Mouse (Mus musculus) heart, postnatal 4 days (tissue): ENCODE results near the gene Diexf. TPM values are rescaled to one million over a fixed set of nuclear protein-coding genes. Genes with fewer than 3 reads are reported as not detected.

Experiments
- DNase-seq: peaks from one replicate; pipeline ENCODE4 v3.0.0; 2021
- total RNA-seq, 2 experiments: library from RNA; stranded (reverse); gene quantifications; 2 replicates each; pipeline ENCODE4 v1.2.3; 2021

Diexf gene
- total RNA-seq, 2 experiments from 2014 or later, result 10.2 to 11.8 TPM

DNA sequence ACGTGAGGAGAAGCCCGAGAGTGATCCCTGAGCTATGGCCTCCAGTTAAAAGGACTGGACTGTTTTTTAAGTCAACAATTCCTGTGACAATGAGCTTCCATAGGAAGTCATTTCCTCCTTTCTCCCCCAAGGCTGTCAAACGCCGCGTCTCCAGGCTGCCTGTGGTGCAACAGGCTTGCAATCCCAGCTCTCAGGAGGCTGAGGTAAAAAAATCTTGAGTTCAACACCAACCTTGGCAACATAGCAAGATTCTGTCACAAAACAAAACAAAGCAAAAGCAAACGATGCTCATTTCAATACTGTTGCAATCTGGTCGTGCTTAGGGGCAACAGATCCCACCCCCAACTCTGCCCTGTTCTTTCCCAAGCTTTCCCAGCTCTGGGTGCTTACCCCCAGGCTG, 8.0 kb upstream of the Diexf start:
- DNase-seq, result no peak

DNA sequence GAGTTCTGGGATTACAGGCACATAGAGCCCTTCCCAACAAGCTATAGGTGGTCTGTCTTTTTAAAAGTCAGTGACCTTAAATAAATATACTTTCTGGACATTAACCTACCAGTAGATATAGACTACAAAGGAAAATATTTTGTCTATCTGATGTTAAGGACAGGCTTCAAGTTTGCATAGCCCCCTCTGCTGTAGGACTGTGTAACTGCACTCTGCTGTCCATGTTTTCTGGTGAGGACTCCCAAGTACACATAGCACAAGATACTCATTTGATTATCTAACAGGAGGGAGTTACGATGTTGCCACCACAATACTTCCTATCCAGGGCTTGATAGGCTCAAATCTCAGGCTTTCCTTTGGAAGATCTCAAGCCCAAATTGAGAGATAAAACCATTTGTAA, 3.7 kb upstream of the Diexf start:
- no peak for DNase-seq

DNA sequence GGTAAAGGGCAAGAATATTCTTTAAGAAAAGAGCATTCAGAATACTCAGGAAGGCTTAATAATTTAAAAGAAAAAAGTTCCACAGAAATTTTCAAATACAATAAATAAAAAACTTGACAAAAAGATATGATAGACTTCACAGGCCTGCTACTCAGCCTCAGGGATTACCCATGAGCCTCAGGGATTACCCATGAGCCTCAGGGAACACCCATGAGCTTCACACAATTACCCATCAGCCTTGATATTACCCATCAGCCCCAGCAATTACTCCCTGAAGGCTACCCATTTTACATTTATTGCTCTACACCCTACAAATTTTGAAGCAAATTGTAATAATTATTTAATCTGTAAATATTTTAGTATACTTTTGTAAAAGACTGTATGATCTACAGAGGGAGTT, 2.3 kb upstream of the Diexf start:
- no peak for DNase-seq

DNA sequence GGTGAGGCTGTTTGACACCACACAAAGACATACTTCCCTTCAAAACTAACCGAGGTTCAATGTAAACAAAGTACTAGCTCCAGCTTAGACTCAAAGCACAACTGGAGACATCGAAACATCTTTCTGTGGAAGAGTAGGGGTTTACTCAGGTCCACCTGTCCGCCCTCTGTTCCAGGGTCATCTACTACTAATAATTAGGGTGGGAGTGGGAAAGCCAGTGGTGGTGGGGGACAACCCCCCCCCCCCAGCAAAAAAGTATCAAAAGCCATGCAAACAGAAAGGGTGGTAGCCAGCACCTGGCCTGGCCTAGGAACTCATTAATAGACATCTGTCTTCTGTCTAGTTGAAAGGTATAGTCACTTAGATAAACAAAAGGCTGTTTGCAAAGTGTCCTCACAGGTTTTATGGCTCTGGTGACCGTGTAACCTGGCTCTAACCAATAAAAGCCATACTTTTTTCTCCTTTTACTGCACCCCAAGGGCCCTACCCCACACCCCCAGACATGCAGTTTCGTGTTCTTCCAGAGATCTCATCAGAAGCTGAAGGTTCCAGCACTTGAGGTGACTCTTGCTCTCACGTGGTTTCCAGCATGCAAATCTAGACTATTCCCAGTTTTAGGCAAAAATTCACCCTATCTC, 1.4 kb upstream of the Diexf start:
- DNase-seq, result no peak

DNA sequence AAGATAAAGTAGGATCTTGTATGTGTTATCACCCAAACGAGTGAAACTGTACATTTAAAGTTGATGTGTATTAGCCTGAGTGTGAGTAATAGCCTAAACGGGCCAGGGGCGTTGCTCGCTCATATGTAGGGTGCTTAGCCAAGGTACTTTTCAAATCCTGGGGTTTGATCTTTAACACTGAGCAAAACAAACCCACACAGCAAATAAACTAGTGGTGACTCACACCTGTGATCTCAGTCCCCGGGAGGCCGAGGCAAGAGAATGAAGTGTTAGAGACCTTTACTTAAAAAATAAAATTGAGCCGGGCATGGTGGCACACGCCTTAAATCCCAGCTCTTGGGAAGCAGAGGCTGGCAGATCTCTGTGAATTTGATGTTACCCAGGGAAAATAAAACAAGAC, 767 bp upstream of the Diexf start:
- DNase-seq, result no peak

DNA sequence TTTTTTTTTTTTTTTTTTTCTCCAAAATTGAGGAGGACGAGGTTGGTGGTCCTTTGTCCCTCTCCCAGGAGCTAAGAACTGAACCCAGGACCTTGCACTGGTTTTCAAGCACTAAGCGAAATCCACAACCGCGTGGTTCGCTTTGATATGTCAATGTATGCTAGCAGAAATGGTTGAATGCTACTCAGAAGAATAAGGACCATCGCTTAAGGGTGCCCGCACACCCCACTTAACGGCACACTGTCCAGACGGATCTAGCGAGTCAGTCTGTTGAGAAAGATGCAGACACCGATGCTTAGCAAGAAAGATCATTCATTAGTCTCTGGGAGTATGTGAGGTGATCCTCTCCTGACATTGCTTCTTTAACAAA, 369 bp upstream of the Diexf start:
- no peak for DNase-seq

DNA sequence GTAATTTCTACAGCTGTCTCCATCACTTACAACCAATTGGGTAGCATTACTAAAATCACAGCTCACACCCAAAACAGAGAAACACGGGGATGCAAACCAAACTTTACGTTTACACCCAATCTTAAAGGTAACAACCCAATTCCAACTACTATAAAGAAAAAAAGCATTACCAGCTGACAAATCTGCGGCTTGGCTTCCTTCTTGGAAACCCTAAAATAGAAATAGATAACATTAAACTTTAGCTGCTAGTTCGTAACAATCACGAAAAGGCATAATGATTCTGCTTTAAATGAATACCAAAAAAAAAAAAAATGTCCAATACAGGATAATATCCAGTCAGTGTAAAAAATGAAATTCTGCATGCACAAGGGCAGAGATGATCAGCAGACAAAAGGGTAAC, 751 bp downstream of the Diexf start:
- no peak for DNase-seq

DNA sequence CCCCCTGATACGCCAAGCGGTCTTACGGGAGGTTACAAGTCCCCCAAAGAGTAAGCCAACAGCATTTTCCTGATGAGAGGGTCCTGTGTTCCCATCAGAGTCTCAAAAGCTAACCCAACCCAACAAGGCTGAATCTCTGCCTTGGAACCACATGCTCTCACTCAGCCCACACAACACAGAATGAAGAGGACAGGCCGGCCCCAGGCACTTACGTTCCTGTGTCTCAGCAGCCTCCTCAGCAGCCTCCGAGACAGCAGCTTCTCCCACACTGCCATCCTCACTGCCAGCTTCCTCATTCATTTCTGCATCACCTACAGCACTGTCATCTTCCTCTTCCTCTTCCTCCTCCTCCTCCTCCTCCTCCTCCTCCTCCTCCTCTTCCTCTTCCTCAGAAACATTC, 2.0 kb downstream of the Diexf start:
- no peak for DNase-seq

DNA sequence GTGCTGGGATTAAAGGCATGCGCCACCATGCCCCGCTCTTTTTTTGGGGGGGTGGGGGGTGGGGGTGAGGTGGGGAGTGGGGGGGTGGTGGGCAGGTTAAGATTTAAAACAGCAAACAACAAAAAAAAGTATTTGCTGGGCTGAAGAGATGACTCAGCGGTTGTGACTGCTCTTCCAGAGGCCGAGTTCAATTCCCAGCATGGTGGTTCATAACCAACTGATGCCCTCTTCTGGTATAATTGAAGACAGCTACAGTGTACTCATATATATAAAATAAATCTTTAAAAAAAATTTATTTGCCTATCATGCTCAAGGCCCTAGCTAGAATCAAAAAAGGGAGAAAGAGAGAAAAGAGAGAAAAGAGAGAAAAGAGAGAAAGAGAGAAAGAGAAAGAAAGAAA, 4.2 kb downstream of the Diexf start:
- no peak for DNase-seq

DNA sequence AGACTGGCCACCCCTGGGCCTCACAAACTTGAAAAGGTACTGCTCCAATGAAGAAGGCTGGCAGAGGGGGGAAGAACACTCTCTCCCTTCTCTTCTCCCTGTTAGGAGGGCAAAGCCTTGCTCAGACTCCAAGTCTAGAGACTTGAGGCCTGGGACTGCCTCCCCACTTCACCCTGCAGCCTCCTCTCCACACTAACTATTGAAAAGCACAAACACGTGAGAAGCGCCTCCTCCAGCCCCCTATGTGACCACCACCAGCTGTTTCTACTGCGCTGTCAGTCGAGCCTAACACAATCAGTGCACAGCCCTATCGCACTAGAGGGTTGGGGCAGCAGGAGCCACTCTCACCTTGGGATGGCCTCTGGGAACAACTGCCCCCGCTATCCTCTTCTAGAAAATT, 6.8 kb downstream of the Diexf start:
- no peak for DNase-seq

DNA sequence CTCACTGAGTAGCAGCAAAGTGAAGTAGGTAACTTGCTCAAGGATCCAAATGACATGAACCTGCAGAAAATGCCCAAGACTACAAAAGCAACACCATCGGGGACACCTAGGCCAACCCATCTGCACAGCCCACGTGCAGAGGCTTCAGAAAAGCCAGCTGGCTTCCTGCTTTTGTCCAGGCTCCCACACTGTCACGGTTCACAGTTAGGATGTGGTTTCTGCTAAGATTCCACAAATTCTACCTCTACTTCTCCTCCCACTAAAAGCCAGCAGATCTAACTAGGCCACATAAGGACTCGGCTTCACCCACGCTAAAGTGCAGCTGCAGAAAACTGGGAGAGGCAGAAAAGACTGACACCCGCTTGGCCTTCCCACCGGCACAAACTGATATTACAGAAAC, 7.3 kb downstream of the Diexf start:
- no peak for DNase-seq

DNA sequence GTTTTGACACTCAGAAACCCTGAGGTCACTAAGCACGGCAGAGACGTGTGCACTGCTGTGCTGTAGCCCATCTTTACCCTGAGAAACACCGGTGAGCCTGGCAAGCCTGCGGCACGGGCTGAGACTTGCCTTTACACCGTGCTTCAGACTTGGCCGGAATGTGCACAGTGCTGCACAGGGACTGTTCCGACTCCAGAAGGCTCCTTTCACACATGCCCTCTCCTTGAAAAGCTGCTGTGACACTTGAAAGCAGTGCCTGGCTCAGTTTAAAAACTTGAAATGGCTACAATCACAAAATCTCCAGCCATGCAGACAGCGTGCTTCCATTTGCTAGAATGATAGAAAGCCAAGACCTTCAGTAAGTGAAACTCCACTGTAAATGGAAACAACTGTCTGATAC, 18.0 kb downstream of the Diexf start:
- DNase-seq, result no peak

DNA sequence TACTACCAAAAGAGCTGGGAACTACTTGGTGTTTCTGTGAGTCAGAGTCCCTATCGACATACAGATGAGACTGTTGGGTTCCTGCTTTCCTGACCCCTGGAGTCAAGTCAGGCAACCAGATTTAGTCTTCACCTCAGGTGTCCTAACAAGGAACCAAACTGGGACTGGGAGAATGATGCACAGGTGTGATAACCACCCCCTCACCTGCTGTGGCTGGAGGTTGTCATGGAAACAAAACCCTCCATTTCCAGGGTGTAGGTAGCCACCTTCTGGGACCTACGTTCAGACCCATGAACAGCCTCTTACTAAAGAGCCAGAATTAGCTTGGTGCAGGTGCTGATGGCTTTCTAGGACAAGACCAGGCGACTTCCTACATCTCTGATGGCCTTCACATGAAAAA, 27.1 kb downstream of the Diexf start:
- DNase-seq, result no peak

DNA sequence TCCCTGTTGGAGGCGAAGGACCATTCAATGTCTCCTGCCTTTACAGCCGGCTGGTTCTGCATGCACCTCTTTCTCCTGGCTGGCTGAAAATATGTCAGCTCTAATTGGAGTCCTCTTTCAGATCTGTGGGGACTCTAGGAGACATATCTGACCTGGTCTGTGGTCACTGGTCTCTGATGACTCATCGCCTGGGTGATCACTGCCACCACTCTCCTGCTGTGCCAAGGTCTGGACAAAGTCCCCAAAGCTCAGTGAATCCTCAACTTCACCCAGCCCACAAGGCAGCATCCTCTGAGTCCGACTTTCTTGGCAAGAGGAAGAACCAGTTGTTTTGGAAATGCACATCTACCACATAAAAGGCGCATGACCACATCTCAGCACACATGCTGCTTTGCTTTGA, 27.5 kb downstream of the Diexf start:
- no peak for DNase-seq

DNA sequence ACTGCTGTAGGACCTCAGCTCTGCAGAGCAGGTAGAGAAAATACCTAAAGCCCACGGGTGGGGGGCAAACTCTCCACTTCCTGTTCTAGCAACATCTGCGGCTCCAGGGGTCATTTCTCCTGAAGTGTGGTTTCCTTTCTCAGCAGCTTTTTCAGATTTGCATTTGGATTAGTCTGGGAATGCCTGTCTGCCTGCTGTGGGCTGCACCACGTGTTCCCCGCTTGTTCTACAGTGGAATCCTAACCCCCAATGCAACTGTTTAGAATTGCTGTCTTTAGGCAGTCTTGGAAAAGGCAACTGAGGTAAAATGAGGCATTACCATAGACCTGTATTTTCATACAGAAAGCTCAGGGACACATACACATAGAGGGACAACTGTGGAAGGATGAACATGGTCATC, 28.0 kb downstream of the Diexf start:
- no peak for DNase-seq

DNA sequence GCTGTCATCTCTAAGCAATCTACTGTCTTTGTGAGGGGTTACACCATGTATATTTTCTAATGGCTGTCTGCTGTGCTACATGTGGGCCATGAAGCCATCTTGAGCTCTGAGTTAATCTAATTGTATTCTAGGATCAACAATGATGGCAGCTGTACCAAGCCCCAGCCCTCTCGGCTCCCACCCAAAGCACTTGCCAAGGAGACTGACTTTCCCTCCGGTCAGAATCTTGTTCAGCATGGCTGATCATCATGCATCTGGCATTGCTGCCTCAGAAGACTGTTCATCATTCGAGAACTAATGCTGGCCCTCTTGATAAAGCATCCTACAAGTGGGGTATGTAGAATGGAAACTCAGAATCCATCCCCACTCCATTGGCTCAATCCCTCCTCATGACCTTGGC, 31.1 kb downstream of the Diexf start:
- DNase-seq, result no peak

DNA sequence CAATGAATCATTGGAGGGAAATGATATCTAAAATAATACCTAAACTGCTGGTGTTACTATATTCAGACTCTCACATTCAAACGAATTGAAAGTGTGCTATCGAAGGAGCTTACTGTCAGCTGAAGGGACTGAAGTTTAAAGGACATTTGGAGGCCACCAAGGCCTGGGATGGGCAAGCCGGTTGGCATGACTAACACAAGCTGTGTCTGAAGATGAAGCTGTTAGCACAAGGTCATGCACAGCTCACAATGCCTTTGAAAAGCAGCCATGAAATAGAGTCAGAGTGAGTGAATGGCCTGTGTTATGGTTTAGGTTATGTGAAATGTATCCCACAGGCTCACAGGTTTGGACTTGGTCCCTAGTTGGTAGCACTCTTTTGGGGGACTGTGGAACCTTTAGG, 36.5 kb downstream of the Diexf start:
- no peak for DNase-seq

DNA sequence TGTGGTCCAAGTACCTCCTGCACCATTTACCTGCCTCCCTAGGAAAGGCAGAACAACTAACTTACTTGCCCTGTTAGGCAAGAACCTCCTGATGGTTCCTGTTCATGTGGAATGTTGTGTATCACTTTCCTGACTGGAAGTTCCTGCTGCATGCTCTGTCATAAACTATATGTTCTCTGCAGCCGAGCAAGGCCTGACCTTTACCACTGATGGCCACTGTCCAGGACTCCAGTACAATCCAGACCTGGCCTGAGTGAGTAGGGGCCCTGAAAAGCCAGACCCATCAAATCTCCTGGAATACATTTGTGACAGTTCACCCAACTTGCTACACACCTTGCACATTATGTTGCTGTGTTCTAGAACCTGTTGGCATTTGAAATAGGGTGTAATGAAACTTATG, 37.3 kb downstream of the Diexf start:
- DNase-seq, result no peak

DNA sequence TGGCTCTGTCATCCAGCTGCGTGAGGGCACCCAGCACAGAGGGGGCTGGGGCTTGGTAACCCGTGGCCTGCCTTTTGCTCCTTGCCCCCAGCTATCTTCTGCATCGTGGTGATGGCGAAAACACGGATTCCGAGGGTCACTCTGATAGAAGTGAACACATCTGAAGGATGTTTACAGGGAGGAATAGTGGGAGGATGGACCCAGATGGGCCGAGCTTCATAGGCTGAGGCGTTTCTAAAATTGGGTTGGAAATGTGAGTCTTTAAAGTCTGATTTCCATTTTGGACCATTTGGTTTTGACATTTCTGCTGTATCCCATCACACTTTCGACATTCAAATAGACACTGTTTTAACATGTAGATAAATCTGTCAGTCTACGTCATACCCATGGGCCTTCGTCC, 39.2 kb downstream of the Diexf start:
- no peak for DNase-seq

DNA sequence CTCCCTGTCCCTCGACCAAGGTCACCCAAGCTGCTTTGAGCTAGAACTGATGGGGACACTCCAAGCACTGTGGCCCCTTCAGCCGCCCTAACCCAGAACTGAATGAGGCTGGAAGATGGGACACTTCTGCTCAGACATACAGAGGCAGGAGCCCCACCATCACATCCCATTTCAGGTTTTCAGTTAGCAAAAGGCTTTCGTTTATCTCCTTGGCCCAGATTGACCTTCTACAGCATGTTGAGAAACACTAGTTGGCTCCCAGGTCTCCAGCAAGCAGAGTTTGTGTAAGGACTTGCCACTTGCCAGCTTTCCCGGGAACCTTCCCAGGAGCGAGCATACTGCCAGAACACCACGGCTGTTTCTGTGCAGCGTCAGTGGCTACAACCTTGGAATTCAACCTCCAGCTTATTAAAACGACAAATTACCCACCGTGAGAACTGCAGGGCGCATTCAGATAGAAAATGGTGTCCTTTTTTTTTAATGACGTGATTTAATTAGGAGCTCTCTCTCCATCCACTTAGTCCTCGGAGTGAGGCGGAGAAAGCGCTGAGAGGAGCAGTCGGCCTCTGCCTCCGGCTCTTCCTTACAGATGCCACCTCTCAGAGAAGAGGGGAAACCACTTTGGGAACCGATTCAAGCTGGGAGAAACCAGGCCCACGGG, 39.7 kb downstream of the Diexf start:
- DNase-seq, result peak; percentile 29

DNA sequence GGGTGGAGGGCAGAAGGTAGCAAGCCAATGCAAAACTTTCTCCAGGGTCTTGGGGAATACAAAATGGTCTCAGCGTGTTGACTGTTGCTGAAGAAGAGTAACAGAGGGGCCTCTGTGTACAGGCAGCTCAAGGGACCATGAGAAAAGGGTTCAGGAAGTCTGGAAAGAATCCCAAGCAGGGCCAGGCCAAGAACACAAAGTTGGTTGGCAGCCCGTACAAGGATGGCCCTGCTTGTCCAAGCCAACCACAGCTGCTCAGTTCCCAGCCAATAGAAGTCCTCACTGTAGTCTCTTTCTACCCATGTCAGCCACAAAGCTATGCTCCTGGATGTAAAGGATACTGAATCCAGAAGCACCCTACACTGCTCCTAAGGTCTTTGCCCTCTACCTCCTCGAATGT, 40.4 kb downstream of the Diexf start:
- DNase-seq, result no peak

DNA sequence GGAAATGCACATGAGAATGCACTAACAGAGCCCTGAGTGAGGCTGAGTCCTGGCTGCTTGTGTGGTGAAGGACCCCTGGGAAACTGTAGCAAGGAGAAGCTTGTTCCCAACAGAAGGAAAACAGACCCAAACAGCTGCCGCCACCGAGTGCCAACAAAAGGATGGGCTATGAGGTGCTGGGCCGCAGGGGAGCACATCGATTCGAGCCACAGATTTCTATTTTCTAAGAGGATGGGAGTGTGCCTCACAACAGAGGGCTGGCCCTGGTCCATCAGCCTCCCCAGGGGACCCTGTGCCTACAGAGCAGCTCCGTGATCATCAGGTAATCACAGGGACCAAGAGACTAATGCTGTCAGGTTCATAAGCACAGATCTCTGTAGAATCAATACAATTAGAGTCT, 40.9 kb downstream of the Diexf start:
- DNase-seq, result no peak

DNA sequence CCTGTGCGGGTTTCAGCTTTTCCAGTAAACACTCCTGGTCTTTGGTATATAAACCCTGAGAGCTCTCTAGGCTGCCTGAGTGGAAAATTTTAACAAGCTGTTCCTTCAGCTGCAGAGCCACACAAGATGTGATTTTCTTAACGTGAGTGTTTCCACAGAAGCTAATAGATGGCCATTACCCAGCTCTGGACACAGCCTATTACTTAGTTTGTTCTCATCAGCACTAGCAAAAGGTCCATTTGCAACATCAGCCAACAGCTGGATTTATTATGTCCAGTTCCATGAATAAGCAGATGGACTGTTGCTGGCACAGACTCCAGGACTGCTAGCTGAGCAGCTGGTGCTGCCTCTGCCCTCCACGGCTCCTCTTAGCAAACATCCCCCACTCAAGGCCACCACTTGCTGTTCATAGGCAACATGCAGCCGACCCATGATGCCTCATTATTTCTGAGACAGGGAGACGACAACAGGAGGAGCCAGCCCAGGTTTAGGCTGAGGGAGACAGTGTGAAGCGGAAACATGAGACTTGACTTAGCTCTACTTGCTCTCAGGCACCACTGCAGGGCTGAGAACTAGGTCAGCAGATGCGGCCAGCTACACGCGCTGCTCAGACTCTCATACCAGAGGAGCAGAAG, 43.1 kb downstream of the Diexf start:
- DNase-seq, result peak; percentile 25

DNA sequence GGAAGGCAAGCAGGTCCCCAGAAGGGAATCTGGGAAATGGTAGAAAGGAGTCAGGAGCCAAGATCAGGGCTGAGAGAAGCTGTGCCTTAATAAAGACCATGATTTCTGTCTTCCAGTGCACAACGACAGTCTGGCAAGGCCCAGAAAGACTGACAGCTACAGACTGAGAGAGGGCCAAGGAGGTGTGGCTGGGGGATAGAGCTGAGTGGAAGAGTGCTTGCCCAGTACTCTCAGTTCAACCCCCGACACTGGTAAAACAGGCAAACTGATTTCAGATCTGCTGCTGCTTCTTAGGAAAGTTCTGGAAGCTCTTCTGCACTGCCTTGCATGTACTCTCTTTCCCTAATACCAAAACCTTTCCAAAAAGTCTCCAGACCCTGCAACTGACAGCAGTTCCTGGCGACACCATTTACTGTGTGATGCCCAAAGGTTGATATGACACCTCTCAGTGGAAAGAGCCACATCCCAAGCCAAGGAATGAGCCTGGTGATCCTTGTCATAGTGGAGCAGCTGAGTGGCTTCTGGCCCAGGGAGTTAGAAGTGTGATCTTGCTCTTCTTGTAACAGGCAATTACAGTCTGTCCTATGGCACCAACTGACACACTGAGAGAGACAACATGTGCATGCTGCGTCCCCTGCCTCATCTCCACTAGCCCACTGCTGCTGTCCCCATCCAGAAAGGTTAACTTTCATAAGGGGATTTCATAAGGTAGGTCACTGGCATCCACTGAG, 43.8 kb downstream of the Diexf start:
- DNase-seq, result no peak
